Mouse (Mus musculus): ENCODE data around the gene Obscn. TPM values are rescaled to one million over a fixed set of nuclear protein-coding genes. Genes with fewer than 3 reads are reported as not detected.
A peak's percentile ranks its signal among the peaks of the same experiment; 100 is the strongest.

Obscn gene
- polyA plus RNA-seq (2014; fragmentation: Nextera tagmentation; extraction: Ambion mirVana): 0.14 and 1.4 TPM in 2 replicates

DNA sequence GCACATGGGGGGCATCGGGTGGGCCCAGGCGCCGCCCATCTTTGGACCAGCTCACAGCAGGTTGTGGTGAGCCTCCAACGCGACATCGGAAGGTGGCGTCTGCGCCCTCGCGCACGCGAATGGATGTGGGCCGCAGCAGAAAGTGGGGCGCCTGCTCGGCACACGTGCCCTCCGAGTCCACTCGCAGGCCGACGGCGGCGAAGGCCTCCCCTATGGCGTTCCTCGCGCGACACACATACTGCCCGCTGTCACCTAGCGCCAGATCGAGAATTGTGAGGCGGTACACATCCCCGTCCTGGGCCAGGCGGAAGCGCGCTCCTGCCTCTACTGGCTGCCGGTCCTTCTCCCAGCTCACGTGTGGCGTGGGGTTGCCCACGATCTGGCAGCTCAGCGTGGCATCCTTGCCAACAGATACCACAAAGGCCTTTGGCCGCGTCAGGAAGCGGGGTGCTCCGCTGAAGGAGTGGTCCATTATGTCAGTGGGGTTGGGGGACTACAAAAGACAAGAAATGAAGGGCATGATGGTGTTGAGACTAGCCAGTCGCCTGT is at the start of gene Obscn:
Gene Obscn (minus strand): TSS at position 499 of the 549 bp plus-strand sequence.
- H3K36me3 ChIP-seq (ENCODE audit: insufficient read depth): no peaks in the 10 kb centered on the region
- no peaks in the 10 kb centered on the region for H3K9me3 ChIP-seq (ENCODE audit: low read depth, low read length)
- TF ChIP-seq CTCF (IDR thresholded peaks at IDR 0.05; ENCODE audit: low read depth): no peak
- H3K27me3 ChIP-seq (ENCODE audit: insufficient read depth, low read length): peaks cover 52% of the 10 kb centered on the region
- DNase-seq (no peak), ATAC-seq (ENCODE audit: insufficient read depth) (no peak)
- H3K4me1 ChIP-seq (ENCODE audit: insufficient read depth): no peaks in the 10 kb centered on the region
- no peak within 1 kb of the TSS for H3K9ac ChIP-seq
- peak within 1 kb of the TSS; percentile 46 for H3K4me2 ChIP-seq
- WGBS: 16% methylated on average over 44 of the region's 44 CpGs
- H3K4me3 ChIP-seq (ENCODE audit: low read depth, low read length): peak within 1 kb of the TSS; percentile 23; the same call in 1 of the 2 replicates
- H3K27ac ChIP-seq (ENCODE audit: low read depth): no peak within 1 kb of the TSS

DNA sequence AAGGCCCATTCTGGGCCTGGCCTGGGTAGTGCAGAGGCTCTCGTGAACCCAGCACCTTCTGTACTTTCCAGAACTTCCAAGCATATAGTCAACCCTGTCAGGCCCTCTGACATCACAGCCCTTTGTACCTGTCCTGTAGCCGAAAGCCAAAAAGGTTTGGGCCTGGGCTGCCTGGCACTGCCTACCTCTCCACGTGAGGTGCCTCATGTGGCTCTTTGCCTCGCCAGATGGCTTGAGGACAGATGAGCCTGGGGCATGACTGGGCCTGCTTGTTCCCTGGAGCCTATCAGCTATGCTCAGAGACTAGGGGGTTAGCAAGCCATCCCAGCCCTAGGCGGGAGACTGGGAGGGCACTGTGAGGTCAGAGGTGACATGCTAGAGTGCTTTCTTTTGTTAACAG is 49.3 kb upstream of the Obscn start:
- Histone ChIP-seq H3K27me3 (ENCODE audit: insufficient read depth, low read length) (no peaks in the 10 kb centered on the region), H3K36me3 (ENCODE audit: insufficient read depth) (peaks cover 34% of the 10 kb centered on the region), H3K27ac (ENCODE audit: low read depth) (no peak overlapping the region), H3K9me3 (ENCODE audit: low read depth, low read length) (no peaks in the 10 kb centered on the region), H3K4me3 (ENCODE audit: low read depth, low read length) (no peak overlapping the region), H3K9ac (no peak overlapping the region), H3K4me2 (no peak overlapping the region), H3K4me1 (ENCODE audit: insufficient read depth) (no peaks in the 10 kb centered on the region)
- ATAC-seq (ENCODE audit: insufficient read depth) (no peak), DNase-seq (no peak)
- TF ChIP-seq CTCF (IDR thresholded peaks at IDR 0.05; ENCODE audit: low read depth): no peak
- WGBS: 81% methylated on average over 5 of the region's 5 CpGs

DNA sequence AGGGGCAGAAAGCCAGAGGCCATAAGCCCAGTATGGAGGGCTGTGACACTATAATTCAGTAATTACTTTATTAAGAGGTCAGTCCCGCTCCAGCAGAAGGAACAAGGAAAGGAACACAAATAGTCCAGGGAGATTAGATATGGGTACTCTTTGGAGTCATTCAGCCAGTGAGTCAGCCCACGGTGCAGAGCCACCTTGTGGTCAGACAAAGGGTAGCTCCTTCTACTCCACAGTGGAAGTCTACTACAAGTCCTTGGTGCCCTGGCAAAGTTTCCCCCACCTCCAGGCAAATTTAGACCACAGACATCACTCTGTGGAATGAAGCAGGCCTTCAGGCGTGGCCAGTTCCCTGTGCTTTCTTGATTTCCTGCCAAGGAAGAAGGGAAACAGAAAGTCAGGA is 47.6 kb upstream of the Obscn start:
- Histone ChIP-seq H3K9me3 (ENCODE audit: low read depth, low read length) (no peaks in the 10 kb centered on the region), H3K9ac (no peak overlapping the region), H3K27ac (ENCODE audit: low read depth) (no peak overlapping the region), H3K4me3 (ENCODE audit: low read depth, low read length) (no peak overlapping the region), H3K27me3 (ENCODE audit: insufficient read depth, low read length) (peaks cover 1% of the 10 kb centered on the region; the same call in 1 of the 2 replicates), H3K36me3 (ENCODE audit: insufficient read depth) (peaks cover 34% of the 10 kb centered on the region), H3K4me1 (ENCODE audit: insufficient read depth) (no peaks in the 10 kb centered on the region), H3K4me2 (no peak overlapping the region)
- peak; percentile 81 for TF ChIP-seq CTCF (IDR thresholded peaks at IDR 0.05; ENCODE audit: low read depth)
- DNase-seq (peak; percentile 81), ATAC-seq (ENCODE audit: insufficient read depth) (peak; percentile 38; the same call in 1 of the 2 replicates)
- WGBS: 33% methylated on average over 3 of the region's 3 CpGs

DNA sequence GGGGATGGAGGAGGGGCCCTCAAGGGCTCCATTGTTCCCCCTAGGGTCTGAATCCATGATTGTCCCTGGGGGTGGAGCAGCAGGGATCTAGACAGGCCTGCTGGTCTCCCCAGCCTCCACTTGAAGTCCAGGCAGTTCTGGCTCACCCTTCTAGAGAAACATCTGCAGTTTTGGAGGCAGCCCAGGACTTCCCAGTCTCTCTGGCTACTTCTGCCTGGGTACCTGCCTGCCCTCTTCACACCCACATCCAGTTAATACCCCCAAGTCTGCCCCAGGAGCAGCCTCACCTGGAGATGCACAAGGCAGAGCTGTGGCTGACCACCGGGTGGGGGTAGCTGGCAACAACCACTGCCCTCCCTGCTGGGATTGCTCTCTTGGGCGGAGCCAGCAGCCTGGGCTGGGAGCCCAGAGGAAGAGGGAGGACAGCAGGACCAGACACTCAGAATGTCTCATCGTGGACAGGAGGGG is 46.7 kb upstream of the Obscn start, which contains the start of gene Gjc2:
Gene Gjc2 (minus strand): TSS at position 350 of the 468 bp plus-strand sequence.
- Histone ChIP-seq H3K9me3 (ENCODE audit: low read depth, low read length) (no peaks in the 10 kb centered on the region), H3K4me3 (ENCODE audit: low read depth, low read length) (no peak within 1 kb of the TSS), H3K9ac (no peak within 1 kb of the TSS), H3K27ac (ENCODE audit: low read depth) (no peak within 1 kb of the TSS; the same call in 1 of the 2 replicates), H3K27me3 (ENCODE audit: insufficient read depth, low read length) (peaks cover 11% of the 10 kb centered on the region), H3K4me1 (ENCODE audit: insufficient read depth) (no peaks in the 10 kb centered on the region), H3K4me2 (no peak within 1 kb of the TSS), H3K36me3 (ENCODE audit: insufficient read depth) (peaks cover 34% of the 10 kb centered on the region)
- TF ChIP-seq CTCF (IDR thresholded peaks at IDR 0.05; ENCODE audit: low read depth): peak; percentile 3; the same call in 1 of the 2 replicates
- 28% methylated on average over 3 of the region's 3 CpGs for WGBS
- DNase-seq: peak; percentile 62
- ATAC-seq (ENCODE audit: insufficient read depth): peak; percentile 26; the same call in 1 of the 2 replicates

DNA sequence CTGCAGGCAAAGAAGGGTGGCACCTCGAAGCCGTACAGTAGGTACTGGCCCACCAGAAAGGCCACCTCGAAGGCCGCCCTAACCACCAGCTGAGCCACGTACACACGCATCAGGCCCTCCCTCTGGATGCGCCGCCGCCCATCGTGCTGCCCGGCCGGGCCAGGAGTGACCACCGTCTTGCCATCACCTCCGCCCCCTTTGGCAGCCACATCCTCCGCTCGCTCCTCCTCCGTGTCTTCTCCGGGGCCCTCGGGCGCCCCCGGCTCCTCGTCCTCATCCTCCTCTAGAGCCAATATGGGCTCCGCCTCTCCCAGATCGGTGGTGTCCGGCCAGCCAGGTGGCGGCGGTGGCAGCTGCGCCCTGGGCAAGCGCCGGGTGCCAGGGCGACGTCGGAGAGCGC is 40.7 kb upstream of the Obscn start:
- WGBS: 7% methylated on average over 34 of the region's 34 CpGs
- no peaks in the 10 kb centered on the region for H3K36me3 ChIP-seq (ENCODE audit: insufficient read depth)
- ATAC-seq (ENCODE audit: insufficient read depth): peak; percentile 43; the same call in 1 of the 2 replicates
- no peaks in the 10 kb centered on the region for H3K9me3 ChIP-seq (ENCODE audit: low read depth, low read length)
- peak overlapping the region; percentile 25 for H3K4me3 ChIP-seq (ENCODE audit: low read depth, low read length)
- H3K27ac ChIP-seq (ENCODE audit: low read depth): no peak overlapping the region
- no peak overlapping the region for H3K9ac ChIP-seq
- TF ChIP-seq CTCF (IDR thresholded peaks at IDR 0.05; ENCODE audit: low read depth): no peak
- H3K4me2 ChIP-seq: peak overlapping the region; percentile 43; the same call in 1 of the 2 replicates
- DNase-seq: no peak
- no peaks in the 10 kb centered on the region for H3K4me1 ChIP-seq (ENCODE audit: insufficient read depth)
- peaks cover 49% of the 10 kb centered on the region for H3K27me3 ChIP-seq (ENCODE audit: insufficient read depth, low read length)

DNA sequence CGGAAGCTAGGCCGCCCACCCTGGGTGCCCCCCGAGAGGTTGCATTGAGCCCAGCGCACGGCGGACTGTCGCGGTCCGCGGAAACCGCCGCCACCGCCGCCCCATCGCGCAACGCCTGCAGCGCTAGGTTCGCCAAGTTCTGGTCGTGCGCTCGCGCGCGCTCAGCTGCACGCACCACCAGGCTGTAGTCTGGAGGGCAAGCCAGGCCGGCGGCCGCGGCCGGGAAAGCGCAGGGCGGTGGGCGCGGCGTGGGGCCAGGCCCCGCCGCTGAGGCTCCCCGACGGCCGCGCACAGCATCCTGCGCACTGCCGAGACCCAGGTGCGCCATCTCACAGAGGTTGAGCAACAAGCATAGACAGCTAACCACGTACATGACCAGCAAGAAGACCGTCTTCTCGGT is 40.3 kb upstream of the Obscn start:
- TF ChIP-seq CTCF (IDR thresholded peaks at IDR 0.05; ENCODE audit: low read depth): no peak
- Histone ChIP-seq H3K4me2 (peak overlapping the region; percentile 43; the same call in 1 of the 2 replicates), H3K4me1 (ENCODE audit: insufficient read depth) (no peaks in the 10 kb centered on the region), H3K27ac (ENCODE audit: low read depth) (no peak overlapping the region), H3K9me3 (ENCODE audit: low read depth, low read length) (no peaks in the 10 kb centered on the region), H3K36me3 (ENCODE audit: insufficient read depth) (no peaks in the 10 kb centered on the region), H3K9ac (no peak overlapping the region), H3K4me3 (ENCODE audit: low read depth, low read length) (peak overlapping the region; percentile 25), H3K27me3 (ENCODE audit: insufficient read depth, low read length) (peaks cover 49% of the 10 kb centered on the region)
- no peak for ATAC-seq (ENCODE audit: insufficient read depth)
- WGBS: 3% methylated on average over 48 of the region's 48 CpGs
- peak; percentile 34 for DNase-seq

DNA sequence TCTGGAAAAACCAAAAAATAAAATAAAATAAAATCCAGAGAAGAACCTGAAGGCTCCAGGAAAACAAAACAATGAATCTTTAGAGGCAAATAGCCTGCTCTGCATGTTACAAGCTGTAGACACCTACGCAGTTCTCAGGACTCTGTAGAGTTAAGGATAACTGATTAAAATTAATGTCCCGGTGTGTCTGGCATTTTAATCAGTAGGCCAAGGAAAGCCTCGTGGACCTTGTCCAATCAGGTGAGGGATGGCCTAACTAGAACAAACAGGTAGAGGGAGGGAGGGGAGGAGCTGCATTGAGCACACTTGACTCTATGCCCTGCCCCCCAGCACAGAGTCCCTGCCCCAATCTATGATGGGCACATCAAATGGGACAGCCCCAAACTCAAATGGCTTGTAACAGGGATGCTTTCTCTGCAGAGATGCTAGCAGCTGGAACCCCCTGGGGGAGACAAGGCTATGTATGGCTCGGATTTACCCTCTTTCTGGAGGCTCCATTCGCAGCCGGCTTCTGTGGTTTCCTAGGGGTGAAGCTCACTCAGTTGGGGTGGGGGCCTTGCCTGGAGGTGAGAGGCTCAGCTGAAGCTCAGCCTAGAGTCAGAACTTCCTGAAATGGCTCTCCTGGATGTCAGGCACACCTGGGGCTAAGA is 38.1 kb upstream of the Obscn start:
- H3K27me3 ChIP-seq (ENCODE audit: insufficient read depth, low read length): peaks cover 49% of the 10 kb centered on the region
- DNase-seq: no peak
- ATAC-seq (ENCODE audit: insufficient read depth): no peak
- H3K4me3 ChIP-seq (ENCODE audit: low read depth, low read length): no peak overlapping the region
- no peaks in the 10 kb centered on the region for H3K36me3 ChIP-seq (ENCODE audit: insufficient read depth)
- H3K9me3 ChIP-seq (ENCODE audit: low read depth, low read length): no peaks in the 10 kb centered on the region
- H3K27ac ChIP-seq (ENCODE audit: low read depth): no peak overlapping the region
- H3K9ac ChIP-seq: no peak overlapping the region
- H3K4me2 ChIP-seq: no peak overlapping the region
- no peaks in the 10 kb centered on the region for H3K4me1 ChIP-seq (ENCODE audit: insufficient read depth)
- no peak for TF ChIP-seq CTCF (IDR thresholded peaks at IDR 0.05; ENCODE audit: low read depth)
- WGBS: 53% methylated on average over 6 of the region's 6 CpGs
